Mouse (Mus musculus): ENCODE data around the gene Bmper. TPM values are rescaled to one million over a fixed set of nuclear protein-coding genes. Genes with fewer than 3 reads are reported as not detected.
A peak's percentile ranks its signal among the peaks of the same experiment; 100 is the strongest.

Gene Bmper
- polyA plus RNA-seq, 1 experiment from 2014 or later, result 13.4 TPM

DNA sequence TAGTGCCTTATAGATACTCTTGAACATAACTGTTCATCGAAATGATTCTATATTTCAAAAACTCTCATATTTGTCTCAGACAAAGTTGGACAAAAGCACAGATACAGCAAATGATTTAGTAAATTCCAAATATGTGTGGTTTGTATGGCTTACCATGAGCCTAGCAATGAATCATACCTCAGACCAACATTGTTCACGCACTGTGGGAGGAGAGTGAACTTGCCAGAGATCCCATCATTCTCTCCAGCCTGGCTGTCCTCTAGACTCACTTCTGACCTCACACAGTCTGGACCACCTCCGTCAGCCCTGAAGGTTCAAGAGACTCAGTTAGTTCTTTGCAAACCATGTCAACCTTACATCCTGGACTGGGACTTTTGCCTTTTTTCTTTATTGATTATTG lies 175.0 kb downstream of the Bmper start:
- no peak overlapping the region for H3K9ac ChIP-seq (ENCODE audit: low read depth, low read length)
- H3K4me2 ChIP-seq (ENCODE audit: low read length), result no peak overlapping the region
- no peaks in the 10 kb centered on the region for H3K36me3 ChIP-seq (ENCODE audit: insufficient read depth, low read length)
- no peak overlapping the region for H3K4me3 ChIP-seq (replicated peaks; ENCODE audit: low read depth, low read length)
- DNase-seq (ENCODE audit: low spot score) (no peak), ATAC-seq (replicated peaks; ENCODE audit: low FRiP score, low read depth) (no peak)
- H3K27me3 ChIP-seq (ENCODE audit: insufficient read depth, low read length), result no peaks in the 10 kb centered on the region
- TF ChIP-seq CTCF (IDR thresholded peaks at IDR 0.05; ENCODE audit: low read depth), result no peak
- 80% methylated on average over 3 of the region's 3 CpGs for WGBS
- no peaks in the 10 kb centered on the region for H3K9me3 ChIP-seq (replicated peaks; ENCODE audit: low read length)
- H3K27ac ChIP-seq, result no peak overlapping the region
- H3K4me1 ChIP-seq (replicated peaks; ENCODE audit: insufficient read depth, low read length), result no peaks in the 10 kb centered on the region

- H3K27ac ChIP-seq, result no peak overlapping the region
- no peaks in the 10 kb centered on the region for H3K27me3 ChIP-seq (ENCODE audit: insufficient read depth, low read length)
- no peaks in the 10 kb centered on the region for H3K4me1 ChIP-seq (replicated peaks; ENCODE audit: insufficient read depth, low read length)
- no peak overlapping the region for H3K4me3 ChIP-seq (replicated peaks; ENCODE audit: low read depth, low read length)
- TF ChIP-seq CTCF (IDR thresholded peaks at IDR 0.05; ENCODE audit: low read depth), result no peak
- no peak overlapping the region for H3K9ac ChIP-seq (ENCODE audit: low read depth, low read length)
- peak; percentile 70 for DNase-seq (ENCODE audit: low spot score)
- no peak overlapping the region for H3K4me2 ChIP-seq (ENCODE audit: low read length)
- ATAC-seq (replicated peaks; ENCODE audit: low FRiP score, low read depth), result no peak; the same call in 1 of the 2 replicates
- no peaks in the 10 kb centered on the region for H3K9me3 ChIP-seq (replicated peaks; ENCODE audit: low read length)
- WGBS, result 30% methylated on average over 6 of the region's 6 CpGs
- no peaks in the 10 kb centered on the region for H3K36me3 ChIP-seq (ENCODE audit: insufficient read depth, low read length)
Measured at GRCm38 (mm10) chr9:23399638-23400284, 176.9 kb downstream of the Bmper start.

DNA sequence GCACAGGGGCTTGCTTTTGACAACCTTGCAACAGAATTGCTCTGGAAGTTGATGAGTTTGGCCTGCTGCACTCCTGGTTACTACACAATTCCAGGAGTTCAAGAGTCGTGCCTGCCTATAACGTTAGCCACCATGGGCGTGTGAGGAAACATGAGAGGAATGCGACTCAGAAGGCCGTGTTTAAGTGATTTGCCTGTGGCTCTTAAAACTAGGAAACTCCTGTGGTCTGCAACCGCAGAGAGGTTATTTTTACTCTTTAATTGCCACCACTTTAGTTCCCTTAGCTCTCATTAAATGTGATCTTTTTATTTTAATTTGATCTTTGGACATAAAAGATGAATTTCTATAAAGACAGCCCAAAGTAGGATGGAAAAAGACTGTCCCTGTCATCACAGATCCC lies 184.5 kb downstream of the Bmper start:
- no peak overlapping the region for H3K9ac ChIP-seq (ENCODE audit: low read depth, low read length)
- TF ChIP-seq CTCF (IDR thresholded peaks at IDR 0.05; ENCODE audit: low read depth), result no peak
- H3K9me3 ChIP-seq (replicated peaks; ENCODE audit: low read length), result no peaks in the 10 kb centered on the region
- DNase-seq (ENCODE audit: low spot score) (no peak), ATAC-seq (replicated peaks; ENCODE audit: low FRiP score, low read depth) (no peak)
- no peaks in the 10 kb centered on the region for H3K36me3 ChIP-seq (ENCODE audit: insufficient read depth, low read length)
- H3K4me3 ChIP-seq (replicated peaks; ENCODE audit: low read depth, low read length), result no peak overlapping the region
- WGBS, result 50% methylated on average over 6 of the region's 6 CpGs
- no peaks in the 10 kb centered on the region for H3K4me1 ChIP-seq (replicated peaks; ENCODE audit: insufficient read depth, low read length)
- no peak overlapping the region for H3K27ac ChIP-seq
- H3K27me3 ChIP-seq (ENCODE audit: insufficient read depth, low read length), result no peaks in the 10 kb centered on the region
- H3K4me2 ChIP-seq (ENCODE audit: low read length), result no peak overlapping the region

DNA sequence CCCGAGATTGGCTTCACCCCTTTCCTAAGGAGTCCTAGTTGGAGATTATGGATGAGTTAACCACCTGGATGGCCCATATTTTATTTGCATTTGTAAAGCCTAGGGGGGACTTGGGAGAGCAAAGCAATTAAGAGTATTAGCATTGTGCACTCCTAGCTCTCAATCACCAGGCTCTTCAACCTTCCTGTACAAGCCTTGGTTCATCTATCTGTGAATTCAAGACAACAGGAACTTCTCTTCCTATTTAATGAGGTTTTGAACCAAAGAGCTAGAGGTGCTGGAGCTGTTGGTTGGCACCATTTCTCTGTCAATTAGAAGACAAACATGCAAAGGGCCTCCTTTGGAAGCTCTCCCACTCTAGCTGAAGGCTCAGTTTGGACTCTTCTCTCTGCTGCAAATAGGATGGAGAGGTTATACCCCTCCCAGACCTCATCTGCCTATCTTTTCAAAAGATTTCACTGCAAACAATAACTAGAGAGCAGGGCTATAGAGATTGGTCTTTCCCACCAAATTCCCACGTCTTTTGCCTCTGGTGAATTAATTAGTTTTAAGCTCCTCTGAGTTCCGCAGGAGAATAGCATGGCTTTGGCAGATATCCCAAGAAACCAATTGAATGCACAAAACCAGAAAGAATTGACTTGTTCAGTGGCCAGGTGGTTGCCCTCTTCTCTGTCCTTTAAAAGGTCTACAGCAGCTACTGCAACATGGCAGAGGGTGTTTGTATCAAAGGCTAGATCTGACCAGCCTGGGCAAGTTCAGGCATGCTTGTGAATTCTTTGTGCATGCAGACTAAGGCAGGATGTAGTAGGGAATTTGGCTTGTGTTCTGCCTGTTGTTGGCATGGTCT lies 185.3 kb downstream of the Bmper start:
- Histone ChIP-seq H3K36me3 (ENCODE audit: insufficient read depth, low read length) (no peaks in the 10 kb centered on the region), H3K27me3 (ENCODE audit: insufficient read depth, low read length) (no peaks in the 10 kb centered on the region), H3K9me3 (replicated peaks; ENCODE audit: low read length) (no peaks in the 10 kb centered on the region), H3K4me3 (replicated peaks; ENCODE audit: low read depth, low read length) (no peak overlapping the region), H3K4me2 (ENCODE audit: low read length) (no peak overlapping the region), H3K4me1 (replicated peaks; ENCODE audit: insufficient read depth, low read length) (no peaks in the 10 kb centered on the region), H3K9ac (ENCODE audit: low read depth, low read length) (no peak overlapping the region), H3K27ac (no peak overlapping the region)
- DNase-seq (ENCODE audit: low spot score), result no peak
- WGBS, result 70% methylated on average over 3 of the region's 3 CpGs
- no peak for TF ChIP-seq CTCF (IDR thresholded peaks at IDR 0.05; ENCODE audit: low read depth)
- no peak for ATAC-seq (replicated peaks; ENCODE audit: low FRiP score, low read depth)

DNA sequence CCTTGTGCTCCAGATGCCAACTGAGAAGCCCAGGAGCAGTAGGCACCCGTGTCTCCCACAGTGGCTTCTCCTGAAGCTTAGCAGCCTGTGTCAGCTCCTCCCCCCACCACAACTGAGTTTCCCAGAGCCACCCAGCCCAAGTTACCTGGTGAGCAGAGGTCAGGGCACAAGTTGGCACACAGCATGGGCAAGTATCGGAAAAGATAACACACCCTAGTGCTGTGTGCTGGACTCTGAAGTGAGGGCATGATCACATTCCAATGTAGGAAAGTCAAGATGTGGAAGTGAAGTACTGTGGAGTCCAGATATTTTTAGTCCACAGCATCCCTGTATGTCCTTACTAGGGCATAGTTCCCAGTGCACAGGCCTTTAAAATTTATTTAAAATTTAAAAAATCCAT lies 187.7 kb downstream of the Bmper start:
- WGBS, result 75% methylated on average over 2 of the region's 2 CpGs
- no peak for DNase-seq (ENCODE audit: low spot score)

GRCm38 (mm10) chr9:23412956-23413355 lies 190.1 kb downstream of the Bmper start:
- no peak for ATAC-seq (replicated peaks; ENCODE audit: low FRiP score, low read depth)

More for the DNA sequence above, 187.7 kb downstream of the Bmper start:
- no peak for ATAC-seq (replicated peaks; ENCODE audit: low FRiP score, low read depth)
- Histone ChIP-seq H3K27me3 (ENCODE audit: insufficient read depth, low read length) (no peaks in the 10 kb centered on the region), H3K9me3 (replicated peaks; ENCODE audit: low read length) (no peaks in the 10 kb centered on the region), H3K9ac (ENCODE audit: low read depth, low read length) (no peak overlapping the region), H3K4me2 (ENCODE audit: low read length) (no peak overlapping the region), H3K27ac (no peak overlapping the region), H3K36me3 (ENCODE audit: insufficient read depth, low read length) (no peaks in the 10 kb centered on the region), H3K4me3 (replicated peaks; ENCODE audit: low read depth, low read length) (no peak overlapping the region), H3K4me1 (replicated peaks; ENCODE audit: insufficient read depth, low read length) (no peaks in the 10 kb centered on the region)
- no peak for TF ChIP-seq CTCF (IDR thresholded peaks at IDR 0.05; ENCODE audit: low read depth)

More at GRCm38 (mm10) chr9:23412956-23413355, 190.1 kb downstream of the Bmper start:
- Histone ChIP-seq H3K4me2 (ENCODE audit: low read length) (no peak overlapping the region), H3K27ac (no peak overlapping the region), H3K27me3 (ENCODE audit: insufficient read depth, low read length) (no peaks in the 10 kb centered on the region), H3K4me1 (replicated peaks; ENCODE audit: insufficient read depth, low read length) (no peaks in the 10 kb centered on the region), H3K9ac (ENCODE audit: low read depth, low read length) (no peak overlapping the region), H3K4me3 (replicated peaks; ENCODE audit: low read depth, low read length) (no peak overlapping the region), H3K36me3 (ENCODE audit: insufficient read depth, low read length) (no peaks in the 10 kb centered on the region), H3K9me3 (replicated peaks; ENCODE audit: low read length) (no peaks in the 10 kb centered on the region)
- WGBS, result 75% methylated on average over 2 of the region's 2 CpGs
- no peak for DNase-seq (ENCODE audit: low spot score)
- TF ChIP-seq CTCF (IDR thresholded peaks at IDR 0.05; ENCODE audit: low read depth), result no peak
